Mouse (Mus musculus) MEL (cell line): ENCODE measurements around the gene Glod5.

Experiments
- CHD1 ChIP-seq: IDR thresholded peaks from 2 replicates; pipeline ENCODE4 v1.6.1; 2012; ENCODE audit warnings: low read depth, mild to moderate bottlenecking, inconsistent platforms, low read length, improper control_type of control experiment
- CTCF ChIP-seq, 3 experiments: IDR thresholded peaks in 2 of 3; conservative IDR thresholded peaks in 1 of 3; 2 replicates each; pipeline ENCODE4 v1.5.1; 2011 to 2012; ENCODE audit warnings: low read length in 3 of 3, low read depth in 2 of 3, mild to moderate bottlenecking in 2 of 3, improper control_type of control experiment in 1 of 3, inconsistent platforms in 1 of 3, mixed read lengths in 1 of 3, moderate library complexity in 1 of 3; ENCODE audit not compliant: control insufficient read depth in 1 of 3, insufficient read depth in 1 of 3, poor library complexity in 1 of 3, severe bottlenecking in 1 of 3
- HCFC1 ChIP-seq: IDR thresholded peaks from 2 replicates; pipeline ENCODE4 v1.6.1; 2012; ENCODE audit warnings: low read depth, mild to moderate bottlenecking, inconsistent platforms, low read length, improper control_type of control experiment, moderate library complexity
- KAT2A ChIP-seq: conservative IDR thresholded peaks from 2 replicates; pipeline ENCODE4 v1.6.1; 2012; ENCODE audit warnings: low read depth, low read length, improper control_type of control experiment, inconsistent platforms
- MAZ ChIP-seq: IDR thresholded peaks from 2 replicates; pipeline ENCODE4 v1.6.1; 2012; ENCODE audit warnings: low read depth, mild to moderate bottlenecking, inconsistent platforms, low read length, improper control_type of control experiment
- SIN3A ChIP-seq: IDR thresholded peaks from 2 replicates; pipeline ENCODE4 v1.6.1; 2012; ENCODE audit warnings: low read length, improper control_type of control experiment, inconsistent platforms
- TBP ChIP-seq: IDR thresholded peaks from 2 replicates; pipeline ENCODE4 v1.8.0; 2011; ENCODE audit warnings: low read depth, low read length, improper control_type of control experiment
- ZNF384 ChIP-seq: IDR thresholded peaks from 2 replicates; pipeline ENCODE4 v1.6.1; 2012; ENCODE audit warnings: low read depth, mild to moderate bottlenecking, inconsistent platforms, low read length, improper control_type of control experiment

DNA sequence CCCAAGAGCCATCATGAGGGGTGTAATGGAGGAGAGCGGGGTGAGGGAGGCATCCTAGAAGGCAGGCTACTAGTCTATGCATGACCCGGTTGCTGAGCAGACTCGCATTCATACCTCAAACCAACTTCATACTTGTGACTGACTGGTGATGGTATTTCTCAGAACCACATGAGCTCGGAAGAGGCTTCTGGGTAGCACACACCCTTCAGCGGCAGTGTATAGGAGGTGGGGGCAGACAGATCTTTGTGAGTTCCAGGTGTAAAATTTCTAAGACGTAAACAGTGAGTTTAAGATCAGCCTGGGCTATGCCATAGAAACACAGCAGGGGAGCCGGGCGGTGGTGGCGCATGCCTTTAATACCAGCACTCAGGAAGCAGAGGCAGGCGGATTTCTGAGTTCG lies 40.4 kb downstream of the Glod5 start, which contains the start of gene Gata1:
- TF ChIP-seq KAT2A (no peak), SIN3A (no peak), HCFC1 (no peak), MAZ (no peak), ZNF384 (no peak), CHD1 (no peak), CTCF (IDR thresholded peaks at IDR 0.05 in 2 of 3, conservative IDR thresholded peaks at IDR 0.05 in 1 of 3; ENCODE audit: control insufficient read depth in 1 of 3, insufficient read depth in 1 of 3, low read depth in 2 of 3, low read length in 3 of 3, poor library complexity in 1 of 3, severe bottlenecking in 1 of 3) (no peak), TBP (no peak)
